Mouse (Mus musculus): ENCODE data around the gene Tpmt.

GRCm38 (mm10) chr13:47030376-47031107 is 14.0 kb downstream of the Tpmt start:
- TF ChIP-seq E2F4 (IDR thresholded peaks at IDR 0.05; ENCODE audit: insufficient read depth) (no peak), REST (IDR thresholded peaks at IDR 0.05; ENCODE audit: insufficient read depth, insufficient read length) (no peak), POLR2A (IDR thresholded peaks at IDR 0.05; ENCODE audit: insufficient read length, low read depth) (no peak), POLR2AphosphoS2 (IDR thresholded peaks at IDR 0.05; ENCODE audit: insufficient read length, low read depth) (no peak), MAX (IDR thresholded peaks at IDR 0.05; ENCODE audit: low read depth) (no peak), MYOD1 (IDR thresholded peaks at IDR 0.05; ENCODE audit: control insufficient read depth in 1 of 3, insufficient read length in 2 of 3, low read depth in 2 of 3) (no peak), USF1 (IDR thresholded peaks at IDR 0.05; ENCODE audit: low read depth) (no peak), TCF12 (IDR thresholded peaks at IDR 0.05; ENCODE audit: insufficient read depth, poor library complexity, severe bottlenecking) (no peak), SRF (IDR thresholded peaks at IDR 0.05; ENCODE audit: control insufficient read depth, insufficient read length, low read depth) (no peak), CEBPB (IDR thresholded peaks at IDR 0.05; ENCODE audit: insufficient read depth, poor library complexity, severe bottlenecking) (no peak)

Data from myocyte (in vitro differentiated cells).